Mouse (Mus musculus): ENCODE measurements at regions not wholly inside any gene's neighbourhood (a gene's known extent, or its start where the extent isn't known, plus 50 kb on each side); places are given as distances from the start of the nearest gene placed in this dataset.

DNA sequence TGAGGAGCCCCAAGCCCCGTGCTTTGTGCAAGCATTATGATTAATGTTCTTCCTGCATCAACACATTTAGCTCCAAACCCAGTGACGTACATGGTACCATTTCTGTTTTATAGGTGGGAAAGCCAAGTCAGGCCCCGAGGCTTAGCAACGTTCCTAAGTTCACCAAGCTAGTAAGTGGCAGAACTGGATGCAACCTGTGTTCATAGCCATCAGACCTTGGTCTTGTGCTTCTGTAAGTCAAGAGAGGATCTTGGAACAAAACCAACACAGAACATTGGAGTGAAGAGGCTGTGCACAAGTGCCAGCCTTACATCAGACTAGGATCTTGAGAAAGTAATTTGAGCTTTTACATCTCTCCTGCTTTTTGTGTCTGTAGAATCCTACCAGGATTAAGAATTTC lies 71.3 kb downstream of the Cdc7 start:
- no peak for DNase-seq

DNA sequence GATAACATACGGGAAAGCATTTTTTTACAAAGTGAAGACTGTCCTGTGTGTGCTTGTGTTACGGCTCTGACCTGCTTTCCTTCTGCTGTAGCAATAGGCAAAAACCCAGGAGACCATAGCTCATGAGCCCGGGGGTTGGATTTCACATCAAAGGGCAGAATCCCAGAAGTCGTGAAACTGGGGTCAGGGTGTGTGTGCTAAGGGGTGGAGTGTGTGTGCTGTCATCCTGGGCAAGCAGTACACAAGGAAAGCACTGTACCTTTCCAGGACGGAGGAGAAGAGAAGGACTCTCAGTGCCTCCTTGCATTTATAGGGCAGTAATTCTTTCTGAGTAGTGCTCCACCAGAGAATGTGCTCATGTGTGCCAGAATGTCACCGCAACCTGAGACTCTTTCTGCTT lies 71.7 kb downstream of the Cdc7 start:
- DNase-seq = no peak

DNA sequence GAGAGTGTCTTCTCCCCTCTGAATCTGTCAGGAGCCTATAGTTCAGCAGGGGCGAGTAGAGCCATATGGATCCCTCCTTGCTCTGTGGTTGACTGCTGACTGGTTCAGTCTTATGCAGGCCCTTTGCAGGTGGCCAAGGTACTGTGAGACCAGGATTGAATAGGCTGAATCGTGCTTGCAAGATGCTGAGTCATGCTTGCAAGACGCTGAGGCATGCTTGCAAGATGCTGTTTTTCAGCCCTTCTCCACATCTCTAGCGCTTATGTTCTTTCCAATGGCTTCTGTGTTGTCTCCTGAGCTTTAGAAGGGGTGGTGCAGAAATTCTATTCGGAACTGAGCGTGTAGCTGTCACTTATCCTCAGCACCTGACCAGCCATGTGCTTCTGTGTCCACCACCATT lies 72.4 kb downstream of the Cdc7 start:
- DNase-seq = no peak

DNA sequence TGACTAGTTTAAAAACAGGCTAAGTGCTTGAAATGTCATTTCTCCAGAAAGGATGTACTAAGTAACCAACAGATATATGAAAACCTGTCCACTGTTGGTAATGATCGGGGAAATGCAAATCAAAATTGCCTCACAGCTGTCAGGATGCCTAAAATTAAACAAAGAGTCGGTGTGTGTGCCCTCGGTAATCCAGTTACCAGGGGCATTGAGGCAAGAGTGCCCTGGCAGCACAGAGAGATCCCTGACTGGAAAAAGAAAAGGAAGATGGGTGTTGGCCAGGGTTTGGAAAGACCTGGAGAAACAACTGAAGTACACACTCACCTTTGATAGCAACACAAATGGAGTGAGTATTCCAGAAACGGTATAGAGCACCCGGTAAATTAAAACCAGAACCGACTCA lies 73.0 kb downstream of the Cdc7 start:
- no peak for DNase-seq

DNA sequence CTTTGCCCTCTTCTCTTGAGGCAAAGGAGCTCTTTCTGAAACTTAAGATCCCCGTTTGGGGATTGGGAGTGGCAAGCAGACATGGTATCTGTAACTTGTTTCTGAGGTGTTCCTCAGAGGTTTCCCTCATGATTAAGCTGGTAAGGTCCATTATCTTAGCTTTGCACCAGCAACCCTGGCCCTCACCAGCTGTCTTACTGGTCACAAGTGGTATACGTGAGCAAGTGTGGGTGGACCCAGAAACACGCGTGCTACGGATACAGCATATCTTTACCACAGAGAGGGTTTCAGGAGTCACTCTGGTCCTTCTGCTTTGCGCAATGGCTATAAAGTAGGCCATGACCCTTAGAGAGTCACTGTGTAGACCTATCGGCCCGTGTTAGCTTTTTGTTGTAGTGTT lies 75.2 kb downstream of the Cdc7 start:
- no peak for DNase-seq

DNA sequence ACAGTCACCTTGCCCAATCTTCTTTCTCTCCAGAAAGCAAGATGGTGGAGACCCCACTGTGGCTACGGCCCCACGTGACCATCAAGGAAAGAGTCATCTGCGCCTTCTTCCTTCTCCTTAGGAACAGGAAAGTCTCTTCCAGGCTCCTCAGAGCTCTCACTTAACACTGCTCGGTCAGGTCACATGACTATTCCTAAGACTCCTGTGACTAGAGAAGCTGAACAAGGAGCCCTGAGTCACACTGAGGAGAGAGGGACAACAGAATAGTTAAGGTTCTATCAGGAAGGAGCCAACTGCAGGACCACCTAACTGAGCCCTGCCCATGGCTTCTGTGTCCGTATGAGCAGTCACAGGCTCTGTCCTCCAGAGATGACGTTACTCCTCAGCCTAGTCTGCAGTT lies 75.8 kb downstream of the Cdc7 start:
- DNase-seq = no peak

DNA sequence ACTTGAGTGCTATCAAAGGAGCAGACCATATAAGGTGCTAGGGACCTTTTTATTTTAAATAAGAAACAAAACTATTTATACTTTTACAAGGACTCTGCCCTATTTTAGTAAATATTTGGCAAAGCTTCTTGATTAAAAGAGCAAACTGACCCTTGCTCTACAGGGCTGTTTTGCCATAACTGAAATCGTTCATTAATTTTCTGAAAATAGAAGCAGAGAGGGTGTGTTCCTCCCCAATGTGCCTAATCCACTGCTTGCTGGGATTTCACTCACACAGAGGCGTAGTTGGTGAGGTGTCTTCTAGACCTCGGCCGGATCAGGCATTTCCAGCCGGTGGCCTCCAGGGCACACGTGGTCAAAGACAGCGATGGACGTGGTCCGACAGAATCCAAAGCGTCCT lies 76.4 kb downstream of the Cdc7 start:
- DNase-seq = no peak

DNA sequence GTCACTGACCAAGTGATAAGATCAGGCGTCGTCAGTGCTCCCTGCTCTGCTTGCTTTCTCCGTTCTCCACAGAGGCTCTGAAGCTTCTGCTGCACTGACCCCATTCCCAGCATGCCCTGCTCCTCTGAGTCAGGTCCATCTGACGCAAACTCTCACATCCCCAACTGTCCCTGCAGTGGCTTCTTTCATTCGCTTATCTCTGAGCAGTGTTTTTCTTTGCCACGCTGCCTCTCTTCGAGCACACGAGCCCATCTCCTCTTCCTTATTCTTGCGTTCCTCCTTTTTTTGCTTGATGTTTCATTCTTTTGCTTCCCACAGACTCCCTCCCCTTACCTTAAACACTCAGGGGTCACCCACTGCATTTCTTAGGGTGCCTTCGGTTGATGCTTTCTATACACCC lies 81.0 kb downstream of the Cdc7 start:
- DNase-seq = no peak

DNA sequence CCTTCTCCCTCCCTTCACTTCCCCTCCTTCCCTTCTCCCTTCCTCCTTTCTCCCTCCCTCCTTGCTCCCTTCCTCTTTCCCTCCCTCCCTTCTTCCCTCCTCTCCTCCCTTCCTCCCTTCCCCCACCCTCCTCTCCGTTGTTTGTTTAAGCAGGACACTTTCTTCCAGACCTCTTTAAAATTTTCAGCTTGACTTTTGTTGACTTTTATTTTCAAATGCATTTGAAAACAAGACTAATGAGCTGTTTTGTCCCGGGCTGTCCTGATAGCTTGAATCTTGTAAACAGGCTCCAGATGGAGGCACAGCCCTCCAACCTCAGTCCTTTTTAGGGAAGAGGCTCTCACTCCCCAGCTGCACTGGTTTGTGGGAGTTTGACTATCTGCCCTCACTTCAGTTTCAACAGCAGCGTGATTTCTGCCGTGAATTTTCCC lies 82.4 kb downstream of the Cdc7 start:
- DNase-seq = peak; percentile 31 to 50

DNA sequence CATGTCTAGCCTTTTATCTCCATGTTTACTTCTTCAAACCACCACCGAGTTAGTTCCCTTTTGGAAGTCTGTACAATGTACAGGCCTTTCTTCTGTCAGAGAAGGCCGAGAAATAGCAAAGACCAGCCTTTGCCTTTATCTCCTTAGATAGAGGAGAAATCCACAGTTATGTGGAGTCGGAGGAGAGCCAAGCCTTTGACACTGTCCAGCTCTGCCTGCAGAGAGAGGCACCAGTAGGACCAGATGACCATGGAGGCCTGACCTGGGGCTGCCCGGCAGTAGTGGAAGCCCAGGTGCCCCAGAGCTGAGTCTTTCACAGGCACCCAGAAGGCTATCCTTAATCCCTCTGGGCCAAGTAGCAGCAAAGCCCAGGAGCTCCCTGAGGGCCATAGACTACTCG lies 84.5 kb downstream of the Cdc7 start:
- no peak for DNase-seq

DNA sequence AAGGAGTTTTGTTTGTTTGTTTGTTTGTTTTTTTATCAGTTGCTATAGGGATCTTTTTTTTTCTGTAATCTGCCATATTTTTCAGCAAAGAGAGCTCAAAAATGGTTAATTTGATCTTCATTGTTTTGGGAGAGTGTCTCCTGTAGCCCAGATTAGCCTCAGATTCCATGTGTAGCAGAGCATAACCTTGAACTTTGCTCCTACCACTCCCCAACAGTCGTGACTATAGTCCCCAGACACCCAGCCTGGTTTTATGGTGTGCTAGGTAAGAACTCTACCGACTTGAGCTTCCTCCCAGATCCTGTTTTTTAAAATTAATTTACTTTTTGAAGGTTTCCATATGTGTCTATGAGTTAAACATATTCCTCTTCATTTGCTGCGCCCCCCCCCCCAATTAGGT lies 86.0 kb downstream of the Cdc7 start:
- no peak for DNase-seq

DNA sequence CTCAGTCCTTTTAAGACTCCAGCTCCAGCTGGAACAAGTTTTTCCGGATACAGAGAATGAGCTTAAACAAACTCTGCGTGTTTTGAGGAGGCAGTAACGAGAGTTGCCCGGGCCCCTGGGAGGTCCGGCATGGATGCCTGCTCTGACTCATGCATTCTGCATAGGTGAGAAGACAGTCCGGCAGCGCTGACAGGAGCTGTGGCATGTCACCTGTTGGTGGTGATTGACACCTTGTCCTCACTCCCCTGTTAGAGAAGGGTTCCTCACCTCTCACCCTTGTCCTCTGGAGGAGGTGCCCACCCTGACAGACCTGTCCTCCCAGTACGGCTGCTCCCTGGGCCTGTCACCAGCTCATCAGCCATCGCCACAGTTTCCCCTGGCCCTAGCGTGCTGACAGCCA lies 87.7 kb downstream of the Cdc7 start:
- DNase-seq = peak in 1 of 2 experiments; percentile 35

DNA sequence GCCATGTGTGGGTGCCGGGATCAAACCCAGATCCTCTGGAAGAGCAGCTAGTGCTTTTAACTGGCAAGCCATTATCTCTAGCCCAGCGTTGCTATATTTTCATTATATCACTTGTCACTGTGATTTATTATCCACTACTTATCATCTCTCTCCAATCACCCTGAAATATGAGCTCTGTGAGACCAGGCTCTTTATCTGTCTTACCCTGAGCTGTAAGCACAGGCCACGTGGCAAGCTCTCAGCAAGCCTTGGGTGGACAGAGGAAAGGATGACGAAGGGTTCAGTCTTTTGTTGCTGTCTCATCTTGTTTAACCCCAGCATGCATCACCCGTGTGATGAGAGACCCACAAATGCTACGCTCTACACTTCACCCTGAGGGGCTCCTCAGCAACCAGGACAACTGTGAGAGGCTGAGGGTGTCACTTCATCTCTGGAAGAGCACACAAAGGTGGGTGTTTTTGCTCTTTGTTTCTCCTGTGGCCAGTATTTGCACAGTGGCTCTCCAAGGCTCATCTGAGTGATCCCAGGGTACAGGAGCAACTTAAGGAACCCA lies 90.9 kb downstream of the Cdc7 start:
- no peak for DNase-seq

DNA sequence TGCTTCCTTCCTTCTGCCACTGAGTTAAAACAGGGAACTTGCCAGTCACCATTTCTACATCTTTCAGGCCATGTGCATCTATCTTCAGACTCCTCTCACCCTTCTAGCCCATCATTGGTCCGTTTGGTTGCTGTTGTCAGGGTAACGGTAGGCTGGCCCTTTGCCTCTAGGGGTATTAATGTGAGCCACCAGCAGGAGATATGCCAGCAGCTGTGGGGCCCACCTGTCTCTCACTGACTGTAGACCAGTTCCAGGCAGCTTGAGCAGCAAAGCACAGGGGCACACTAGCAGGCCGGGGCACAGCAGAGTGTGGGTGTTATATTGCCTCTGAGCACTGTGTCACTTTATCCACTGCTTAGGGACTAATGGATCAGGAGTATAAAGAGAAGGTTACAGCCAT lies 91.3 kb downstream of the Cdc7 start:
- no peak for DNase-seq
